In the genomic region with DNA sequence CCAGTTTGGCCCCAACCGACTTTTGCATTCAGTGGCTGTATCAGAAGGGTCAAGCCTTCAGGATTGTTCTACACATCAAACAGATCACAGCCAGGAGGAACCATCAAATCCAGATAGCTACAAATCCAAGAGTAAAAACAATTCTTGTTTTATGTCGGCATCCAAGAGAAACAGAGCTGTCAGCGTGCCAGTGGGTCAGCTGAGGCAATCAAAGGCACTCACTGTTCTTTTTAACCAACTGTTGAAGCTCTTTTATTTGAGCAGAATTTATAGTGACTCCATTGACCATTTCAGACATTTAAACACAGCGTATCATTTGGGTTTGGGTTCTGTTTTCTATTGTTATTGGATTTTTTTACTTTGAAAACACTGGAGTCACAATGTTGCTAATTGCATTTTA, we compare ENCODE assay signal across 16 mouse cellular contexts. TPM values are rescaled to one million over a fixed set of nuclear protein-coding genes. Genes with fewer than 3 reads are reported as not detected.
A peak's percentile ranks its signal among the peaks of the same experiment; 100 is the strongest.
DNase-seq lines count a peak whose midpoint lies in the region; ATAC-seq lines count a peak whose summit lies in the region.
"Had no signal": no experiment of that assay in that cellular context is flagged by ENCODE, and none has a peak within 500 bp of the region (broad histone marks: within the 10 kb centered on the region; RNA-seq: fewer than 3 reads in every experiment).

No protein-coding gene starts in this region.

- 25% methylated on average over 4 of the region's 4 CpGs for WGBS in neural tube, embryonic 11.5 days
- 8% methylated on average over 4 of the region's 4 CpGs for WGBS in neural tube, embryonic 15.5 days

- no peak overlapping the region for H3K27ac ChIP-seq in neural tube, embryonic 11.5 days (ENCODE audit: low read depth, low read length)
- no peak overlapping the region for H3K27ac ChIP-seq in neural tube, embryonic 15.5 days (replicated peaks)
- H3K27ac ChIP-seq: heart, embryonic 13.5 days; neural tube, embryonic 13.5 days had no signal

- H3K36me3 ChIP-seq in neural tube, embryonic 11.5 days (ENCODE audit: control insufficient read depth, insufficient read depth, low read length) = no peaks in the 10 kb centered on the region
- H3K36me3 ChIP-seq in neural tube, embryonic 15.5 days = no peaks in the 10 kb centered on the region
- H3K36me3 ChIP-seq: heart, embryonic 13.5 days; neural tube, embryonic 13.5 days had no signal

- H3K4me2 ChIP-seq in neural tube, embryonic 11.5 days (ENCODE audit: low read depth) = no peak overlapping the region
- no peak overlapping the region for H3K4me2 ChIP-seq in neural tube, embryonic 15.5 days
- H3K4me2 ChIP-seq: heart, embryonic 13.5 days; neural tube, embryonic 13.5 days had no signal

- 0 out of 2 replicates have a peak, but pooled peaks have one; percentile 36 for ATAC-seq in neural tube, embryonic 11.5 days (ENCODE audit: insufficient read depth, low FRiP score, low TSS enrichment)
- ATAC-seq in neural tube, embryonic 15.5 days (ENCODE audit: low FRiP score) = no peak
- no peak for ATAC-seq in megakaryocyte progenitor cell, adult 5-6 weeks (replicated peaks; ENCODE audit: poor library complexity)
- ATAC-seq: forebrain, embryonic 14.5 days; intestine, postnatal 0 days; liver, postnatal 0 days; midbrain, embryonic 16.5 days had no signal

- 0 out of 2 replicates have a peak, but pooled peaks cover 5% of the 10 kb centered on the region for H3K27me3 ChIP-seq in neural tube, embryonic 11.5 days (ENCODE audit: control insufficient read depth, insufficient read depth, low read length)
- H3K27me3 ChIP-seq in neural tube, embryonic 15.5 days (replicated peaks) = peaks cover 16% of the 10 kb centered on the region; the same call in 1 of the 2 replicates
- H3K27me3 ChIP-seq: heart, embryonic 13.5 days had no signal

- H3K9ac ChIP-seq in neural tube, embryonic 11.5 days (ENCODE audit: low read length) = no peak overlapping the region
- H3K9ac ChIP-seq in neural tube, embryonic 15.5 days (replicated peaks) = no peak overlapping the region
- H3K9ac ChIP-seq: heart, embryonic 13.5 days; liver, postnatal 0 days; neural tube, embryonic 13.5 days had no signal

- peak; percentile 3 to 13 for DNase-seq in frontal cortex, postnatal 36 days (ENCODE audit: low spot score in 2 of 2)
- DNase-seq in frontal cortex, postnatal 14 days (ENCODE audit: low spot score in 2 of 2) = no peak
- DNase-seq in neural tube, embryonic 11.5 days (ENCODE audit: low spot score) = no peak
- peak; percentile 70 for DNase-seq in layer of hippocampus, adult 9-11 months
- DNase-seq in retina, postnatal 7 days (ENCODE audit: low read depth, low spot score) = peak; percentile 4
- no peak for DNase-seq in thymus, postnatal 25 days
- DNase-seq: liver, postnatal 0 days; lung, postnatal 36 days; thymus, postnatal 14 days had no signal

- peaks cover 2% of the 10 kb centered on the region; the same call in 1 of the 2 replicates for H3K4me1 ChIP-seq in neural tube, embryonic 11.5 days (ENCODE audit: control insufficient read depth, insufficient read depth, low read length)
- H3K4me1 ChIP-seq in neural tube, embryonic 15.5 days = no peaks in the 10 kb centered on the region
- H3K4me1 ChIP-seq: heart, embryonic 13.5 days had no signal

- no peaks in the 10 kb centered on the region for H3K9me3 ChIP-seq in neural tube, embryonic 11.5 days (ENCODE audit: control insufficient read depth, low read length)
- no peaks in the 10 kb centered on the region for H3K9me3 ChIP-seq in neural tube, embryonic 15.5 days (replicated peaks)
- H3K9me3 ChIP-seq: heart, embryonic 13.5 days; neural tube, embryonic 13.5 days had no signal

- no peak overlapping the region for H3K4me3 ChIP-seq in neural tube, embryonic 11.5 days (ENCODE audit: low read depth, low read length)
- H3K4me3 ChIP-seq in neural tube, embryonic 15.5 days (replicated peaks) = no peak overlapping the region
- H3K4me3 ChIP-seq: heart, embryonic 13.5 days; neural tube, embryonic 13.5 days had no signal

RNA-seq across cellular contexts. Expression of gene Dnajc24, which starts 34.9 kb away (rescaled TPM):
- 46.7 and 48.4 TPM in 2 replicates for polyA plus RNA-seq in neural tube, embryonic 11.5 days (2014; fragmentation: Nextera tagmentation; extraction: Ambion mirVana)
- 31.7 and 32.5 TPM in 2 replicates for polyA plus RNA-seq in neural tube, embryonic 15.5 days (2015; fragmentation: Nextera tagmentation; extraction: Ambion mirVana)
- 29.1 and 34.0 TPM in 2 replicates for total RNA-seq in megakaryocyte progenitor cell, adult 5-6 weeks (2015)
- 23.7 and 24.4 TPM in 2 replicates for total RNA-seq in megakaryocyte progenitor cell, adult 5-6 weeks (2017)

Comparison
In these comparisons a context has a peak if more than half of its experiments do, and no peak if none do; other contexts are left out.
1. DNase-seq: peak in frontal cortex, postnatal 36 days (2 of 2), layer of hippocampus, adult 9-11 months (single experiment) and retina, postnatal 7 days (single experiment); none in frontal cortex, postnatal 14 days (0 of 2), neural tube, embryonic 11.5 days (single experiment) and thymus, postnatal 25 days (single experiment).